Mouse (Mus musculus) C2C12 (cell line): ENCODE measurements around the gene Zfand3. TPM values are rescaled to one million over a fixed set of nuclear protein-coding genes. Genes with fewer than 3 reads are reported as not detected.

ENCODE experiments used
- H3K27me3 ChIP-seq: one replicate; pipeline ENCODE4 v1.6.1; 2011; ENCODE audit not compliant: control insufficient read depth, insufficient read depth, insufficient read length
- H3K36me3 ChIP-seq: one replicate; pipeline ENCODE4 v1.6.1; 2011; ENCODE audit not compliant: control insufficient read depth, insufficient read depth
- H3K4me3 ChIP-seq: one replicate; pipeline ENCODE4 v1.5.1; 2011; ENCODE audit warnings: mild to moderate bottlenecking, control low read depth; ENCODE audit not compliant: poor library complexity, insufficient read depth, severe bottlenecking
- H3K79me2 ChIP-seq: one replicate; pipeline ENCODE4 v1.6.1; 2011; ENCODE audit not compliant: control insufficient read depth, insufficient read depth
- H3K79me3 ChIP-seq: one replicate; pipeline ENCODE4 v1.6.1; 2011; ENCODE audit warnings: low read depth, control low read depth
- H3ac ChIP-seq: one replicate; pipeline ENCODE3; 2011; ENCODE audit warnings: low read depth; ENCODE audit not compliant: control insufficient read depth, insufficient read length
- CEBPB ChIP-seq: IDR thresholded peaks from one replicate; pipeline ENCODE4 v1.6.1; 2011; ENCODE audit warnings: low read depth, mild to moderate bottlenecking, control low read depth, moderate library complexity
- CTCF ChIP-seq: IDR thresholded peaks from one replicate; pipeline ENCODE4 v1.5.1; 2011; ENCODE audit not compliant: control insufficient read depth, insufficient read depth, insufficient read length
- FOSL1 ChIP-seq: IDR thresholded peaks from one replicate; pipeline ENCODE4 v1.8.0; 2011; ENCODE audit warnings: mild to moderate bottlenecking, low read length; ENCODE audit not compliant: poor library complexity, insufficient read depth, severe bottlenecking
- MAX ChIP-seq: IDR thresholded peaks from one replicate; pipeline ENCODE4 v1.6.1; 2011; ENCODE audit warnings: mild to moderate bottlenecking, control low read depth
- MYOD1 ChIP-seq: IDR thresholded peaks from one replicate; pipeline ENCODE4 v1.6.1; 2011; ENCODE audit warnings: low read depth; ENCODE audit not compliant: control insufficient read depth, insufficient read length
- MYOG ChIP-seq: IDR thresholded peaks from one replicate; pipeline ENCODE4 v1.6.1; 2011; ENCODE audit not compliant: control insufficient read depth, insufficient read length; ENCODE audit errors: extremely low read depth
- USF1 ChIP-seq: IDR thresholded peaks from one replicate; pipeline ENCODE4 v1.6.1; 2011; ENCODE audit warnings: low read depth, mild to moderate bottlenecking, control low read depth, moderate library complexity
- polyA plus RNA-seq: library from polyadenylated mRNA; unstranded; fragments of >200 nt; fragmentation: generic; extraction: Trizol; gene quantifications from one replicate; pipeline ENCODE4 v1.2.1, GENCODE M21; 2012; ENCODE audit warnings: missing spikeins

Gene Zfand3
- polyA plus RNA-seq, 1 experiment: 78.6 TPM

DNA sequence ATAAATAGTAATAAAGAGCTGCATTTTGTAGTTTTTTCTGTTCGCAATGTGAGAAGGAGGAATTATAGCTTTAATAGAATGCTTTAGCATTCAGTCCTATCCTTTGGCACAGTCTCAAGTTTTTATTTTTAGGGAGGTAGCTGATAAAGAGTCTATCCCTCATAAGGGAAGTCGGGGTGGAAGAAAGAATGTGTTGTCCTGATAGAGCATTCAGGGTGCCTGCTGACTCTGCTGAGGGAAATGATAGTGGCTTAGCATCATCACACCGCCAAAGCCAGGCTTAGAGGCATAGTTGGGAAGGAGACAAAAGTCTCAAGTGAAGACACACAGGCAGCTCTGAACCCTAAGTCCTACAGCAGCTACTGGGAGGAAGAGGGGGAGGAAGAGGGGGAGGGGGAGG, 85.9 kb downstream of the Zfand3 start:
- peaks cover 5% of the 10 kb centered on the region for H3K36me3 ChIP-seq
- TF ChIP-seq CTCF (no peak), CEBPB (no peak), MYOD1 (no peak), FOSL1 (no peak), MAX (no peak), MYOG (no peak), USF1 (no peak)

DNA sequence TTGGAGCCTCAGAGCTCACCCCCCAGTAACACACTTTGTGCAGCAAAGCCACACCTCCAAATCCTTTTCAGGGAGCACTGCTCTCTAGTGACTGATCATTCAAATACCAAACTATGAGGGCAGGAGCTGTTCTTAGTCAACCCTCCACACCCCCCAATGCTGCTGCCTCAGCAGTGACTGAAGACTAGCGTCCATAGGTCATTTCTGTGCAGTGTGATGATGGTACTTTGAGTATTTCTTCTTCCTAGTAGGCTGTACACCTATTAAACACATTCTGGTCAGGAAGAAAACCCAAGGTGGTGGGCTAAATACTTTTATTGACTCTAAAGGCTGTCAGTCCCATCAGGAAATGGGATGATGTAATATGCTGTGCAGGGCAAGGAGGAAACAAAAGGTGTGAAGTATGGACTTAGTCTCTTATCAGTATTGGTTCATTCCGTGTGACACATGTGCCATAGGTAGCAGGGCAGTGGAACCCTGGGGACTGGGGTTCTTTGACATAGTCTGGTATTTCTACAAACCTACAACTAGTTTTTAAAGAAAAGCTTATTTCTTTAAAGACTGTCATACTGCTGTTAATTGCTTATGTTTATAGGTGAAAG, 88.7 kb downstream of the Zfand3 start:
- H3K27me3 ChIP-seq: no peaks in the 10 kb centered on the region
- peaks cover 18% of the 10 kb centered on the region for H3K36me3 ChIP-seq
- no peak overlapping the region for H3ac ChIP-seq
- TF ChIP-seq MYOG: no peak
- TF ChIP-seq CTCF: no peak
- TF ChIP-seq CEBPB: no peak
- TF ChIP-seq USF1: no peak
- TF ChIP-seq MYOD1: no peak
- TF ChIP-seq MAX: no peak
- TF ChIP-seq FOSL1: no peak
- peaks cover 83% of the 10 kb centered on the region for H3K79me2 ChIP-seq
- H3K79me3 ChIP-seq: peaks cover 58% of the 10 kb centered on the region
- no peak overlapping the region for H3K4me3 ChIP-seq

More for the DNA sequence above, 85.9 kb downstream of the Zfand3 start:
- no peak overlapping the region for H3ac ChIP-seq
- H3K79me2 ChIP-seq: peaks cover 84% of the 10 kb centered on the region
- peaks cover 53% of the 10 kb centered on the region for H3K79me3 ChIP-seq
- no peaks in the 10 kb centered on the region for H3K27me3 ChIP-seq
- no peak overlapping the region for H3K4me3 ChIP-seq

DNA sequence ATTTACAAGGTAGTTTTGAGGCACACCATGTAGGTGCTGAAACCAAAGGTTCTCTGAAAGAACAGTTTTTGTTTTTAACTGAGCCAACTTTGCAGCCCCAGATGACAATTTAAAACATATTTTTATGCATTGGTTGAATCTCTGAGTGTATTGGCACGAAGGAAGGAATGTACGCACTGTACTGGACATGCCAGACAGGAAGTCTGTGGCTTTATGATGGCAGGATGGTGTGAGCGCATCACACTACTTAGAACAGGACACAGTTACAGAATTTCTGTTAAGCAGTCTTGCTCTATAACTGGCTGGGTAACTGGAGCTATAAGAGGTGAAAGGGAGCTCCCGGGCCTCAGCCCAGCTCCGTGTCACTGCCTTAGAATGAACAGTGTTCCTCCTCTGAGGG, 92.6 kb downstream of the Zfand3 start:
- Histone ChIP-seq H3K4me3 (no peak overlapping the region), H3K79me3 (peaks cover 58% of the 10 kb centered on the region), H3K79me2 (peaks cover 91% of the 10 kb centered on the region), H3ac (no peak overlapping the region), H3K27me3 (no peaks in the 10 kb centered on the region), H3K36me3 (peaks cover 18% of the 10 kb centered on the region)
- TF ChIP-seq CTCF (no peak), MYOG (no peak), FOSL1 (no peak), MYOD1 (no peak), USF1 (no peak), CEBPB (no peak), MAX (no peak)

DNA sequence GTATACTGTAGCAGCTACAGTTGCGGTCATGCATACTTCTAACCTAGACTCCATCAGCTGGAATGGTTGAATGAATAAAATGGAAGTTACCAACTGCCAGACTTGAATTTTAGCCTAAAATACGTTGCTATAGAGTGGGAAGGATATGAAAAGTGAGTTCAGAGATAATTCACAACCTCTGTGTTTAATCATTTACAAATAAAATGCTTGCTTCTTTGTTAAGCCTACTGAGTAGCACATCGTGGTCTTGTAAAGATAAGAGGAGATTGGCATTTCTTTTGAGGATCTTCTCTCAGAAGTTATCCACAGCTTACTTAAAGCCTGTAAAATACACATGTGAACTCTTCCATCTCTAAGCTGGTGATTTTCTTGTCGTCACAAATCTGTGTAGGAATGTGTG, 93.1 kb downstream of the Zfand3 start:
- Histone ChIP-seq H3K27me3 (no peaks in the 10 kb centered on the region), H3K79me2 (peaks cover 91% of the 10 kb centered on the region), H3ac (no peak overlapping the region), H3K79me3 (peaks cover 55% of the 10 kb centered on the region), H3K4me3 (no peak overlapping the region), H3K36me3 (peaks cover 18% of the 10 kb centered on the region)
- TF ChIP-seq FOSL1: no peak

DNA sequence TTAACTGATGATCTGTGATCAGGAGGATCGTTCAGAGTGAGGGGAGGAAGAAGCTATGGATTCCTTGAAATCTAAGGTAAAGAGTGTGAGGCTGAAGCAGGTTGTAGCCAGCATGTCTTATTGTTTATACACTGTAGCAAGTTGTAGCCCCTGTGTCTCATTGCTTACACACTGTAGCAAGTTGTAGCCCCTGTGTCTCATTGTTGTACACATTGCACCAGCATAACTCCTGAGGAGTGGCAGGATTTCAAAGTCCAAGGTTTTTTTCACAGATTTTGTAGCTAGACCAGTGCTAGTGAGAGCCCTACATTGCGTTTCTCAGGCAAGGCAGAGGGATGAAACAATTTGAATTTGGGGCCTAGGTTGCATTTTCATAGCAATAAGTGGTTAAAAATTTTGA, 95.1 kb downstream of the Zfand3 start:
- peaks cover 13% of the 10 kb centered on the region for H3K36me3 ChIP-seq
- H3K79me3 ChIP-seq: peaks cover 51% of the 10 kb centered on the region
- no peak overlapping the region for H3ac ChIP-seq
- no peak for TF ChIP-seq MYOG
- TF ChIP-seq USF1: no peak
- no peak for TF ChIP-seq MYOD1
- TF ChIP-seq MAX: no peak
- TF ChIP-seq CEBPB: no peak
- TF ChIP-seq FOSL1: no peak
- no peak for TF ChIP-seq CTCF
- peaks cover 93% of the 10 kb centered on the region for H3K79me2 ChIP-seq
- no peaks in the 10 kb centered on the region for H3K27me3 ChIP-seq
- no peak overlapping the region for H3K4me3 ChIP-seq

DNA sequence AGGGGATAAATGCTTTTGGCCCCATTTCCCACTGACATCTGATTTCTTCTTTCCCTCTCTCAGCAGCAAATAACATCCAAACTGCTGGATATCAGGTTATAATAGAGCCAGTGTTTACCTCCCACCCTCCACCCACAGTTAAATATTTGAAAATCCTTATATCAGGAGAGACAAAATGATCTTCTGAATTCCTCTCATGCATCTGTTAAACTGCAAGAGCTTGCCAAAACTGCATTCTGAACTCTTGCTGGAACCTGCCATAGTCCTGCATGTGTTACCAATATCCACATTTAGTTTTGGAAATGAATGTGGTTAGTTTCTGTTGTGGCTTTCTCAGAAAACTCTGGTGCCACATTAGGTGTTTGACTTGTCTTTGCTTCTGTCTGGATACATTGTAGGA, 97.3 kb downstream of the Zfand3 start:
- Histone ChIP-seq H3K79me2 (peaks cover 93% of the 10 kb centered on the region), H3K79me3 (peaks cover 46% of the 10 kb centered on the region), H3ac (no peak overlapping the region), H3K27me3 (no peaks in the 10 kb centered on the region), H3K4me3 (no peak overlapping the region), H3K36me3 (no peaks in the 10 kb centered on the region)
- TF ChIP-seq FOSL1 (no peak), MYOD1 (no peak), MYOG (no peak), CTCF (no peak), MAX (no peak), USF1 (no peak), CEBPB (no peak)
